Mouse (Mus musculus) left cerebral cortex, adult 6 months (tissue): ENCODE results near the gene Defa32. TPM values are rescaled to one million over a fixed set of nuclear protein-coding genes. Genes with fewer than 3 reads are reported as not detected.

Source experiments
- long read RNA-seq, 2 experiments: library from polyadenylated mRNA; unstranded; transcript quantifications; one replicate each; pipeline ENCODE4 v2.0.0; 2019 to 2020
- polyA plus RNA-seq: library from polyadenylated mRNA; unstranded; fragments of <200 nt; fragmentation: Nextera tagmentation; gene quantifications from 2 replicates; pipeline ENCODE4 v1.2.3, GENCODE M21; 2021

Gene Defa32
- polyA plus RNA-seq = not detected in 2 replicates
- long read RNA-seq, experiment 1 = 0 reads
- long read RNA-seq, experiment 2 = 0 reads

GRCm38 (mm10) chr8:21528732-21529131 lies at the start of gene Defa32:
Gene Defa32, plus strand, starts transcription at chr8:21529032.

GRCm38 (mm10) chr8:21508958-21509357 lies 19.9 kb upstream of the Defa32 start, which contains the start of gene Defa20:
Gene Defa20, plus strand, starts transcription at chr8:21509258.

DNA sequence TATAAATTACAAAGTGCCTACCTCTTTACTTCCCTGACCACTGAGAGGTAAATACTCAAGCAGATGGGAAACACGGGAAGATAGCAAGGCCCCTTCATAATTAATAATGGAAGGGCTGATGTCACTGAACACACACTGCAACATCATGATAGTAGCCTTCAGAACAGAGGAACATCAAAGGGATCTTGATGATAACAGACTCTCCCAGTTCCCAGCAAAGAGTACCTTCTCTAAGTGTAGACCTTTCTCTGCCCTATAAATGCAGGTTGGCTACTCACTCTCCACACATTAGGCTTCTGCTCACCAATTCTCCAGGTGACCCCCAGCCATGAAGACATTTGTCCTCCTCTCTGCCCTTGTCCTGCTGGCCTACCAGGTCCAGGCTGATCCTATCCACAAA lies 36.3 kb downstream of the Defa32 start, which contains the start of gene Defa37:
Defa37 (plus strand) TSS at position 301 of the 400 bp plus-strand sequence.

Other genes with a start within 250 kb of the Defa32 start
- gene Defa27, start 213.5 kb upstream of the Defa32 start, polyA plus RNA-seq = not detected in 2 replicates
- not detected in 2 replicates for gene Defa29, start 202.0 kb upstream of the Defa32 start, polyA plus RNA-seq
- gene Defa2, start 150.5 kb upstream of the Defa32 start, polyA plus RNA-seq = not detected in 2 replicates
- gene Defa33, start 137.2 kb upstream of the Defa32 start, polyA plus RNA-seq = not detected in 2 replicates
- gene Defa36, start 101.6 kb upstream of the Defa32 start, polyA plus RNA-seq = not detected in 2 replicates
- gene Gm7849, start 72.5 kb upstream of the Defa32 start, polyA plus RNA-seq = not detected in 2 replicates
- gene Defa20, start 19.8 kb upstream of the Defa32 start, polyA plus RNA-seq = not detected in 2 replicates
- gene Defa37, start 36.4 kb downstream of the Defa32 start, polyA plus RNA-seq = not detected in 2 replicates
- not detected in 2 replicates for gene Defa28, start 54.0 kb downstream of the Defa32 start, polyA plus RNA-seq
- not detected in 2 replicates for gene Gm7861, start 65.5 kb downstream of the Defa32 start, polyA plus RNA-seq
- not detected in 2 replicates for gene Defa26, start 89.2 kb downstream of the Defa32 start, polyA plus RNA-seq
- gene Defa17, start 126.7 kb downstream of the Defa32 start, polyA plus RNA-seq = not detected in 2 replicates
- gene Defa34, start 136.8 kb downstream of the Defa32 start, polyA plus RNA-seq = not detected in 2 replicates
- gene AY761184, start 174.6 kb downstream of the Defa32 start, polyA plus RNA-seq = not detected in 2 replicates
- gene Defa24, start 205.5 kb downstream of the Defa32 start, polyA plus RNA-seq = not detected in 2 replicates